Mouse (Mus musculus) midbrain, embryonic 13.5 days (tissue): ENCODE results near the gene Mtrf1. TPM values are rescaled to one million over a fixed set of nuclear protein-coding genes. Genes with fewer than 3 reads are reported as not detected.
"Not testable (repeated sequence)": the region's sequence is repeated elsewhere in the genome, so short reads cannot be mapped to it uniquely, and the experiment has no call there.

Experiments used
- ATAC-seq: fragments of 200-750 bp; cut with Nextera tagmentation; 2 replicates; pipeline ENCODE4 v1.8.0; 2017; ENCODE audit warnings: mild to moderate bottlenecking, moderate TSS enrichment, moderate library complexity
- H3K27ac ChIP-seq: fragments of 300-500 bp; sonication (generic); 2 replicates; pipeline ENCODE4 v1.5.1; 2015; ENCODE audit warnings: inconsistent platforms, mild to moderate bottlenecking, moderate library complexity
- H3K27me3 ChIP-seq: fragments of 300-500 bp; sonication (generic); 2 replicates; pipeline ENCODE4 v1.6.1; 2015; ENCODE audit warnings: mild to moderate bottlenecking, inconsistent platforms
- H3K36me3 ChIP-seq: fragments of 300-500 bp; sonication (generic); 2 replicates; pipeline ENCODE4 v1.6.1; 2015; ENCODE audit warnings: mild to moderate bottlenecking, inconsistent platforms
- H3K4me1 ChIP-seq: fragments of 300-500 bp; sonication (generic); replicated peaks from 2 replicates; pipeline ENCODE4 v1.6.1; 2015; ENCODE audit warnings: inconsistent platforms
- H3K4me2 ChIP-seq: fragments of 300-500 bp; sonication (generic); replicated peaks from 2 replicates; pipeline ENCODE4 v1.6.1; 2015; ENCODE audit warnings: moderate library complexity, mild to moderate bottlenecking, inconsistent platforms
- H3K4me3 ChIP-seq: fragments of 300-500 bp; sonication (generic); replicated peaks from 2 replicates; pipeline ENCODE4 v1.5.1; 2015; ENCODE audit warnings: mild to moderate bottlenecking, inconsistent platforms
- H3K9ac ChIP-seq: fragments of 300-500 bp; sonication (generic); replicated peaks from 2 replicates; pipeline ENCODE4 v1.6.1; 2015; ENCODE audit warnings: mild to moderate bottlenecking, inconsistent platforms
- H3K9me3 ChIP-seq: fragments of 300-500 bp; sonication (generic); 2 replicates; pipeline ENCODE4 v1.6.1; 2016; ENCODE audit warnings: mild to moderate bottlenecking, inconsistent platforms
- WGBS: fragments of 180-500 bp; shearing (Covaris S2); methylation state at CpG from one replicate; pipeline ENCODE4 v1.1.7; 2015; 5-methylcytosine and 5-hydroxymethylcytosine counted together
- polyA plus RNA-seq: library from polyadenylated mRNA; unstranded; fragments of >200 nt; fragmentation: Nextera tagmentation; extraction: Ambion mirVana; gene quantifications from 2 replicates; pipeline ENCODE4 v1.2.1, GENCODE M21; 2015

Mtrf1 gene
- polyA plus RNA-seq, 1 experiment from 2014 or later: 11.1 TPM

DNA sequence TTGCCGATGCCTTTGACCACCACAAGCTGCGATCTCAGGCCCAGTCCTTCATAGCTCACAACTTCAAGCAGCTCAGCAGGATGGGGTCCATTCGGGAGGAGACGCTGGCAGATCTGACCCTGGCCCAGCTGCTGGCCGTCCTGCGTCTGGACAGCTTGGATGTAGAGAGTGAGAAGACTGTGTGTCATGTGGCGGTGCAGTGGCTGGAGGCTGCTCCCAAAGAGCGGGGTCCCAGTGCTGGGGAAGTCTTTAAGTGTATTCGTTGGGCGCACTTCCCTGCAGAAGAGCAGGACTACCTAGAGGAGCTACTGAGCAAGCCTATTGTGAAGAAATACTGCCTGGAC is 55.0 kb downstream of the Mtrf1 start:
- H3K4me3 ChIP-seq, H3K9ac ChIP-seq, H3K27me3 ChIP-seq, H3K4me1 ChIP-seq, H3K36me3 ChIP-seq, H3K9me3 ChIP-seq, H3K27ac ChIP-seq, H3K4me2 ChIP-seq: not testable (repeated sequence)
- 91% methylated on average over 7 of the region's 10 CpGs for WGBS
- ATAC-seq: peak; percentile 41; the same call in 1 of the 2 replicates

DNA sequence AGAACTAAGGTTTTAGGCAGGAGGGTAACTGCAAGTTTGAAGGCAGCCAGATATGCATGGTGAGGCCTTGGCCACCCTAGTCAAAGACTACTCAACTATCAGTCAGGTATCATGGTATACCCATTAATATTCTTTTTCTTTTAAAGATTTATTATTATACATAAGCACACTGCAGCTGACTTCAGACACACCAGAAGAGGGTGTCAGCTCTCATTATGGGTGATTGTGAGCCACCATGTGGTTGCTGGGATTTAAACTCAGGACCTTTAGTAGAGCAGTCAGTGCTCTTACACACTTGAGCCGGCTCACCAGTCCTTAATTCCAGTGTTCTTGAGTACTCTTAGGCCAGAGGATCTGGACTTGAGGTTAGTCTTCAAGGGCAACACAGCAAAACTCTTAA is 62.8 kb downstream of the Mtrf1 start:
- Histone ChIP-seq H3K27ac (no peak overlapping the region), H3K36me3 (peaks cover 41% of the 10 kb centered on the region), H3K4me3 (no peak overlapping the region), H3K4me2 (no peak overlapping the region), H3K9ac (no peak overlapping the region), H3K9me3 (no peaks in the 10 kb centered on the region), H3K27me3 (no peaks in the 10 kb centered on the region), H3K4me1 (no peaks in the 10 kb centered on the region)
- 93% methylated on average over 1 of the region's 1 CpGs for WGBS
- no peak for ATAC-seq

DNA sequence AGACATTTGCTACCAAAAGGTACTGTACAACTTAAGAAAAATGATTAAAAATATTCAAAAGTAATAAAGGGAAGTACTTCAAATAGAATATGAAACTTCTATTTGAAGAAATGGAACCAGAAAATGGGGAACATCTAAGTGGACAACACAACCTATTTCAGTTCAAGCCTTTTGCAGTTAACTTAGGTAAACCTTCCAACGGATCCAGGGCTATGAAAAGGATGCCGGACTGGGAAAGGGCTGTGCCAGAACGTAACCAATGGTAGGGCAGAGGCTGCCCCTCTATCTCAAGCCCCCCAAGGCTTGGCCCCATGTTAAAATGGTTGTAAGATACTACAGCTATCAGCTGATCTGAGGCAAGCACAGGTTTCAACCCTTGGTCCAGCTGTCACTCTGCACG is 63.4 kb downstream of the Mtrf1 start:
- H3K4me1 ChIP-seq: no peaks in the 10 kb centered on the region
- no peak overlapping the region for H3K27ac ChIP-seq
- no peak overlapping the region for H3K4me3 ChIP-seq
- 91% methylated on average over 4 of the region's 4 CpGs for WGBS
- H3K27me3 ChIP-seq: no peaks in the 10 kb centered on the region
- peaks cover 46% of the 10 kb centered on the region for H3K36me3 ChIP-seq
- H3K9me3 ChIP-seq: no peaks in the 10 kb centered on the region
- H3K4me2 ChIP-seq: no peak overlapping the region
- no peak overlapping the region for H3K9ac ChIP-seq
- ATAC-seq: no peak

DNA sequence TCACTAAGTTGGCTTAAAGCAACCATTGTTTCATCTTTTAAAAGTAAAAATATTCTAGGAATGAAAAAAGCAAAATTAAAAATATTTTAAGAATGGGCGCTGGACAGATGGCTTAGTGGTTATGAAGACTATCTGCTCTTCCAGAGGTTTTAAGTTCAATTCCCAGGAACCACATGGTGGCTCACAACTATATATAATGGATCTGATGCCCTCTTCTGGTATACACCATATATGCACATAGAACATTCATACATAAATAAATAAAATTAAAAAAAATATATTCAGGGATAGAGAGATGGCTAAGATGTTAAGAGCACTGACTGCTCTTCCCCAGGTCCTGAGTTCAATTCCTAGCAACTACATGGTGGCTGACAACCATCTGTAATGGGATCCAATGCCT is 68.1 kb downstream of the Mtrf1 start:
- H3K9ac ChIP-seq: no peak overlapping the region
- no peak overlapping the region for H3K4me3 ChIP-seq
- 91% methylated on average over 1 of the region's 1 CpGs for WGBS
- no peaks in the 10 kb centered on the region for H3K4me1 ChIP-seq
- H3K4me2 ChIP-seq: no peak overlapping the region
- no peak overlapping the region for H3K27ac ChIP-seq
- no peak for ATAC-seq
- H3K9me3 ChIP-seq: no peaks in the 10 kb centered on the region
- H3K27me3 ChIP-seq: no peaks in the 10 kb centered on the region
- peaks cover 75% of the 10 kb centered on the region for H3K36me3 ChIP-seq

DNA sequence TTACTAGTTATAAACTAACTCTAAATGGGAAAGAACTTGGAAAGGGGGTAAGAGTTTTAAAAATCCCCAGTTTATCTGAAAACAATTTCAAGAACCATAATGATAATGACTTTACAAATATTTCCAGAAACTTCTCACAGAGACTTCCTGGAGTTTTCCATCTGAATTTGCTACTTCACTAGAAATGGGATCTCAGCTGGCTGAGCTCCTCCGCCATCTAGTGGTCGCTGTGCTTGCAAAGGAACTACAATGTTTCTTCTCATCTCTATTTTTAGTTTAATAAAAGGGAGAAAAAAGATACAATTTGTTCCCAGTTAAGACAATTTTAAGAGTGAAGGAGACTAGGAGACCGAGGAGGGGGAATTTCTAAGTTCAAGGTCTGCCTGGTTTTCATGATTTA is 70.0 kb downstream of the Mtrf1 start:
- H3K4me1 ChIP-seq: no peaks in the 10 kb centered on the region
- no peak overlapping the region for H3K4me3 ChIP-seq
- H3K36me3 ChIP-seq: peaks cover 79% of the 10 kb centered on the region
- WGBS: 28% methylated on average over 3 of the region's 3 CpGs
- H3K9ac ChIP-seq: no peak overlapping the region
- no peaks in the 10 kb centered on the region for H3K27me3 ChIP-seq
- H3K27ac ChIP-seq: no peak overlapping the region
- H3K9me3 ChIP-seq: no peaks in the 10 kb centered on the region
- no peak overlapping the region for H3K4me2 ChIP-seq
- ATAC-seq: no peak

Other genes with a start within 250 kb of the Mtrf1 start
- not detected in 2 replicates for gene Zfp957, start 150.4 kb upstream of the Mtrf1 start, polyA plus RNA-seq
- gene Rgcc, start 96.1 kb upstream of the Mtrf1 start, polyA plus RNA-seq: 10.4 and 13.7 TPM in 2 replicates
- gene Naa16, start 7.0 kb upstream of the Mtrf1 start, polyA plus RNA-seq: 26.2 and 30.0 TPM in 2 replicates
- gene Kbtbd7, start 28.7 kb downstream of the Mtrf1 start, polyA plus RNA-seq: 18.1 TPM in 2 replicates
- gene Kbtbd6, start 54.1 kb downstream of the Mtrf1 start, polyA plus RNA-seq: 1.8 and 2.3 TPM in 2 replicates
- 3.0 and 4.1 TPM in 2 replicates for gene Elf1, start 83.4 kb downstream of the Mtrf1 start, polyA plus RNA-seq
- gene Wbp4, start 83.7 kb downstream of the Mtrf1 start, polyA plus RNA-seq: 48.4 and 49.7 TPM in 2 replicates
- 130 and 135 TPM in 2 replicates for gene Sugt1, start 189.9 kb downstream of the Mtrf1 start, polyA plus RNA-seq